Mouse (Mus musculus): Measurements from ENCODE around the gene Ppp2ca.

DNA sequence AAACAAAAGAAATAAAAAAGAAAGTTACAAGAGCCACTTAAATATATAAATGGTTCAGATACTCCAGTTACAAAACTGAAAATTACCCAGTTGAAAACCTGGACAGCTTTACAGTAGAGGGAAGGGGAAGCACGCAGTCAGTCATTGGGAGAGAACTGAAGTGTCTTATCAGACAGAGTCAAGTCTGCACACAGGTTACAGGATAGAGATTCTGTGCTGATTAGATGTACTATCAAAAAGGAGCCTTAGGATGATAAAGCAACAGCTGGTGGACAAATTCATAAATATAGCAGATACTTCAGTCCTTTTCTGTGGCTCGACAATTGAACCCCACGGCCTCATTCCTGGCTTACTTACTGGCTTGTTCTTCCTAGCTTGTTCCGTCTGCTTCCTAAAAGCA is 38.2 kb upstream of the Ppp2ca start:
- no peak for TF ChIP-seq CTCF (IDR thresholded peaks at IDR 0.05)
- no peak for TF ChIP-seq EP300 (IDR thresholded peaks at IDR 0.05)
